Mouse (Mus musculus): ENCODE data around the gene Acot5.
"Not testable (repeated sequence)": the region's sequence is repeated elsewhere in the genome, so short reads cannot be mapped to it uniquely, and the experiment has no call there.

Acot5 gene

DNA sequence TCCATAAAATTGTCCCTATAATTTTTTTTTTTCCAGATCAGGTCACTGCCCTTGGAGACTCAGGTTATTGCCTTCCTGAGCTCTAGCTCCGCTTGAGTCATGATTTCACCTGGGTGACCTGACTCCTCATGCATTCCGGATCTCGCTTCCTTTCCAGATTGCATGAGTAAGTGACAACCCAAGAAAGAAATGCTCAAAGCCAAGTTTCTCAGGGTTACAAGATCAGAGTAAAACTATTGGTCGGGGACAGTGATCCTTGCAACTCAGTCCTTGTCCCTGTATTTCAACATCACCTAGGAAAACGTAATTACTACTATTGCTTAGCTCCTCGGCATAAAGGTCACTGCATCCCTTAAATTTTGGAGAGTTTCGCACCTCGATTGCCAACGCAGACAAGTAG lies at the start of gene Acot5:
Acot5 (plus strand) TSS at position 340 of the 400 bp plus-strand sequence.
- DNase-seq (ENCODE audit: low spot score in 2 of 2), result no peak

- DNase-seq (ENCODE audit: low spot score in 2 of 2), result peak in 1 of 2 experiments; percentile 38
Measured at GRCm38 (mm10) chr12:84020528-84020927, 48.6 kb upstream of the Acot5 start.

DNA sequence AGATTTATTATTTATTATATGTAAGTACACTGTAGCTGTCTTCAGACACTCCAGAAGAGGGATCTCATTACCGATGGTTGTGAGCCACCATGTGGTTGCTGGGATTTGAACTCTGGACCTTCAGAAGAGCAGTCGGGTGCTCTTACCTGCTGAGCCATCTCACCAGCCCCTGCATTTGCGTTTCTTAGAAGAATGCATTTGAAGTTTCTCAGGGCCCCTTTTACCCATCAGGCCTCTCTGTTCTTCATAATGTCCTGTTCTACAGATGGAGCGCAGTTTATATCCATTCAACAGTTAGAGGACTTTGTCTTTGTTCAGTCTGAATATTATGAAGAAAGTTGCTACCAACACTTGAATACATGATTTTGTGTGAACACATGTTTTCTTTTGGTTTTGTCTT lies 46.9 kb upstream of the Acot5 start:
- not testable (repeated sequence) for DNase-seq (ENCODE audit: low spot score in 2 of 2)

- no peak for DNase-seq (ENCODE audit: low spot score in 2 of 2)
Measured at GRCm38 (mm10) chr12:84023052-84023745, 45.9 kb upstream of the Acot5 start.

- DNase-seq (ENCODE audit: low spot score in 2 of 2), result no peak
Measured at GRCm38 (mm10) chr12:84025888-84026287, 43.2 kb upstream of the Acot5 start.

DNA sequence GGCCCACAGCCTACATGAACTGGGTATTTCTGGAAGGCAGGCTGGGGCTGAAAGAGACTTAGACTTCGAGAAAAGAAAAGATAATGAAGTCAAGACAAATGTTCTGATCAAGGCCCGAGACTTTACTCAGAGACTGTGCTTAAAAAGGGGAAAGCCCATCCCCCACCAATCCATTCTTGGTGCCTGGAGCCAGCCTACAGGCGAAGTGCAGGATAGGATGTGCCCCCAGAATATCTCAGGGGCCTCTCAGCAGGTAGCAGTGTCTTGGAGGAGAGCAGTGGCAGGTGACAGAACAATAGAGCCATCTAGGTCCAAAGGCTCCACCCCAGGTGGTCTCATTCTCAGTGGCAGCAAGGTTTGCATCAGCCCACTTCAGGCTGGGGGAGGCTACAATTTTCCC lies 40.8 kb upstream of the Acot5 start:
- DNase-seq (ENCODE audit: low spot score in 2 of 2), result not testable (repeated sequence)

DNA sequence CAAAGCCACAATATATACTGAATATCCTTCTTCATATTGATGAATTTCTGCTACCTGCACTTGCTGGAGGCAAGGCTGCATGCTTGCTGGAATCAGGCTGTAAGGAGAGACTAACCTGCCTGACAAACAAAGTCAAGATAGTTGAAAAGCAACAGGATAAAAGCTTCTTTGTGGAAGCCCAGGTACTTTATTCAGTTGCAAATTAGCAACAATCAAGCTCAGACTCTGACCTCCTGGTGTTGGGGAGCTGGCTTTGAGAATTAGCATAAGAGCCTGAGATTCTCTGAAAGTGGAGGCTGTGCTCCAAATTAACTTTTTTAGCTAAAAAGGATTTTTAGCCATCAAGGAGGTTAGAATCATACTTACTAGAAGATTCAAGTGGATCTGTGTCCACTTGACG lies 40.1 kb upstream of the Acot5 start:
- DNase-seq (ENCODE audit: low spot score in 2 of 2), result not testable (repeated sequence)

GRCm38 (mm10) chr12:84030659-84031332 lies 38.3 kb upstream of the Acot5 start:
- peak; percentile 72 to 84 for DNase-seq (ENCODE audit: low spot score in 2 of 2)

DNA sequence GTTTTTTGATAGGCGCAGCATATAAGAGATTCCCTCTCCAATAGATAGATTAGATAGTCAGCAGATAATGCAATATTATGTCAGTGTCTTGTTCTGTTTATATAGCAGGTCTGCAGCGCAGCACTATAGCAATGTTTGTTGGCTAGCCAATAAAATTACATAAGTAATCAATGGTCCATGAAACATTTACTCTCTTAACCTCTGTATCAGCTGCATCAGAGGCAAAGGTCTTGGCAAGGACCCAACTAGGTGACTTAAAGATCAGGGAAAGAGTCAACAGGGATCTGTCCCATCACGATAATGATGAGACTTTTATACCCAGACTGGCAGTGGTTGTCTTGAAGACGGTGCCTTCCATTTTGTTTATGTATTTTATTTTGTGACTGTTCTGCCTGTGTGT lies 36.3 kb upstream of the Acot5 start:
- no peak for DNase-seq (ENCODE audit: low spot score in 2 of 2)

DNA sequence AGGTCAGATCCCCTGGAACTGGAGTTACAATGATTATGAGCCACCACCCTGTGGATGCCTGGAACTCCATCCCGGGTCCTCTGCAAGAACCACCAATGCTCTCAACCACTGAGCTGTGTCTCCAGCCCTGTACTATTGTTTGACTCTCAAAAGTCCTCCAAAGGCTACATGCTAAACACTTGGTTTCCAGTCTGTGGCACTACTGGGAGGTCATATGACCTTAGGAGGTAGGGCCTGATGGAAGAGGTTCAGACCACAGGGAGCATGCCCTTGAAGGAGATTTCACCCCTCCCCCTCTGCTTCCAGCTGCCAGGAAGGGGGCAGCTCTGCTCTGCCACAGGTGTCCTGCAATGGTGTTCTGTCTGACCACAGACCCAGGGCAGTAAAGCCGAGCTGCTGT lies 35.8 kb upstream of the Acot5 start:
- not testable (repeated sequence) for DNase-seq (ENCODE audit: low spot score in 2 of 2)

GRCm38 (mm10) chr12:84034108-84034507 lies 35.0 kb upstream of the Acot5 start:
- no peak for DNase-seq (ENCODE audit: low spot score in 2 of 2)

- DNase-seq (ENCODE audit: low spot score in 2 of 2), result not testable (repeated sequence)
Measured at GRCm38 (mm10) chr12:84038241-84038640, 30.9 kb upstream of the Acot5 start, which contains the start of gene Acot4. TSS of gene Acot4 (plus strand) at chr12:84038379.

DNA sequence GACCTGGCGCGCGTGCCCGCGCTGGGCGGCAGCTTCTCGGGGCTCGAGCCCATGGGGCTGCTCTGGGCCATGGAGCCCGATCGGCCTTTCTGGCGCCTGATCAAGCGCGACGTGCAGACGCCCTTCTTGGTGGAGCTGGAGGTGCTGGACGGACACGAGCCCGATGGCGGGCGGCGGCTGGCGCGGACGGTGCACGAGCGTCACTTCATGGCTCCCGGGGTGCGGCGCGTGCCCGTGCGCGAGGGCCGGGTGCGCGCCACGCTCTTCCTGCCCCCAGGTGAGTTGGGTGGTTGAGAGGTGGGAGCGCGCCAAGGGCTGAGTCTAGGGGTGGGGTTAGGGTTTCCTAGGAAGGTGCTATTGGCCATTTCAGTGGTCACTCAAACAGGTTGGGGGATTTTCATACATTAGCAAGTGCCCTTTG lies 30.4 kb upstream of the Acot5 start, which contains the start of gene Gm49366:
Gm49366 (plus strand) TSS at position 245 of the 421 bp plus-strand sequence.
- DNase-seq (ENCODE audit: low spot score in 2 of 2), result not testable (repeated sequence)

DNA sequence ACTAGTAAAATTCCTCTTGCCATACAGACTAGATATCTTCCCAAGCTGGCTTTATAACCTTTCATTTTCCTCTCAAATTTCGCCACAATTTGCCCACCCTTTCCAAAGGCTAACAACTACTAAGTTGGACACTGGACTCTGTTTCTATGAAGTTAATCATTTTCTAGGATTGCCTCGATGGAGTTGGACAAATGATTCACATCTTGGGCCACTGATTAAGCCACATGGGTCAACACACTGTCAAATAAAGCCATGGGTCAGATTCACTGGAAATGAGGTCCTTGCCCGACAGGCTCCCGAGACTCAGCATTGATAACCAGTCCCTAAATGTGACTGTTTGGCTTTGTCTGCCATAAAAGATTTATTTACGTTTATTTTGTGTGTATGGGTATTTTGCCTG lies 26.9 kb upstream of the Acot5 start:
- no peak for DNase-seq (ENCODE audit: low spot score in 2 of 2)

GRCm38 (mm10) chr12:84044045-84044444 lies 25.1 kb upstream of the Acot5 start:
- no peak for DNase-seq (ENCODE audit: low spot score in 2 of 2)

DNA sequence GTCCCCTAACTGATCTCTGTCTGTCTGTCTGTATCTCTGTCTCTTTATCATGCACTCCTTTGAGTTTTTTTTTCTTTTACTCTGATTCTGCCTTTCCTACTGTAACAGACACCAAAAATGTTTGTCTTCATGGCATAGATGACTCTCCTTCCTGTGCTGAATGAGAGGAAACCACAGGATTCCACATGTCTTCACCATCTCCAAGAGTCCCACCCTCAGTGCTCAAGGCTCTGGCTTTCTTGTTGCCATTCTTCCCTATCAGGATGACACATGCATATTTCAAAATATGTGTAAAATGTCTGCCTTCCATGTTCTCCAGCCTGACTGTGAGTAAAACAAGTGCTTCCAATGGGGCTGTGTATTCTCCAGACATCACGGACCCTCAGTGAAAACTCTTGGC lies 22.2 kb upstream of the Acot5 start:
- no peak for DNase-seq (ENCODE audit: low spot score in 2 of 2)

GRCm38 (mm10) chr12:84050744-84051143 lies 18.4 kb upstream of the Acot5 start:
- not testable (repeated sequence) for DNase-seq (ENCODE audit: low spot score in 2 of 2)

- DNase-seq (ENCODE audit: low spot score in 2 of 2), result no peak
Measured at GRCm38 (mm10) chr12:84051937-84052474, 17.1 kb upstream of the Acot5 start, which contains the start of gene Acot3. TSS of gene Acot3 (plus strand) at chr12:84052144.

DNA sequence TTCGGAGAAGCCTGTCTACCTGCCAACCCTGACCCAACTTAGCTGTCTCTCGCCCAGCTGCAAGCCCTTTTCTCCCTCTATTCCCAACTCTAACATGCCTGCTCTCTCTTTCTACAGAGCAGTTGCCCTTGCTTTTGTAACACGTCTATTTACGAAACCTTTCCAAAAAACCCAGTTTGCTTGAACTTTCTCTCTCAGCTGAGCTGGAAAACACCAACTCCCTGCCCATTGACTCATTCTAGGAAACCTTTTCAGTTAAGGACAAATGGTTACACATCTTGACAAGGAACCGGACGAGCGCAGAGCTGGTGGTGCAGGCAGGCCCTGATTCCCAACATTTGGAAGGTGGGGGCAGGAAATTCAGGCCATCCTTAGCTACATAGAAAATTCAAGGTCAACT lies 16.5 kb upstream of the Acot5 start:
- no peak for DNase-seq (ENCODE audit: low spot score in 2 of 2)

- no peak for DNase-seq (ENCODE audit: low spot score in 2 of 2)
Measured at GRCm38 (mm10) chr12:84053173-84053572, 16.0 kb upstream of the Acot5 start.

DNA sequence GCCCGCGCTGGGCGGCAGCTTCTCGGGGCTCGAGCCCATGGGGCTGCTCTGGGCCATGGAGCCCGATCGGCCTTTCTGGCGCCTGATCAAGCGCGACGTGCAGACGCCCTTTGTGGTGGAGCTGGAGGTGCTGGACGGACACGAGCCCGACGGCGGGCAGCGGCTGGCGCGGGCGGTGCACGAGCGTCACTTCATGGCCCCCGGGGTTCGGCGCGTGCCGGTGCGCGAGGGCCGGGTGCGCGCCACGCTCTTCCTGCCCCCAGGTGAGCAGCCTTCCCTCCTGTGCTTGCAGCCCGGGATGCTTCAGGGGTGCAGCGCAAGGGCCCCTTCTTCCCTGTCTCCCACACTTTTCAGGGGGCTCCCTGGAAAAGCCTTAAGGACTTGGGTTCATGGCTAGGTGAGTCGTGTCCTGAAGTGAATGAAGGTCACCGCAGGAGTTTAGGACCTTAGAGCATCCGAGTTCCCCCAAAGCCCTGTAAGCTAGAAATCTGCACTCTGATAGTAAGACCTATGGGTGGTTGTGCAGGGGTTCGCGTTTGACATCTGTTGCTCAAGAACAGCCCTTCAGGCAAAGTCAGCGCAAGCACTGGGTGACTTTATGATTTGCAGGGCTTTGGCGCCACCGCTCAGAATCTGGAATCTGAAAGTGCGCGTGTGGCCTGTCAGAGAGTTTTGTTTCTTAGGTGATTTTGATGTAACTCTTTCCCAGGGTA lies 15.3 kb upstream of the Acot5 start:
- DNase-seq (ENCODE audit: low spot score in 2 of 2), result no peak

DNA sequence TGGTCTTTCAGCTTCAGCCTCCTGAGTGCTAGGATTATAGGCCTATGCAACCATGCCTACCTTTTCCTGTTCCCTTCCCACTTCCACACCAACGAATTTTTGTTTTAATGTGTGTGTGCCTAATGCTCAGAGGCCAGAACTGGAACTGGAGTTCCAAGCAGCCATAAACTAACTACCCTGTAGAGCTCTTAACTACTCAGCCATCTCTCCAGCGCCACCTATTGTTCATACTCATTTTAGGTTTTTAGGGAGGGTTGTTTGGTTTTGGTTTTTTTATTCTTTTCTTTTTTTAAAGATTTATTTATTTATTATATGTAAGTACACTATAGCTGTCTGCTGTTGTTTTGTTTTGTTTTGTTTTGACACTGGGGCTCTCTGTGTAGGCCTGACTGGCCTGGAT lies 8.2 kb upstream of the Acot5 start:
- DNase-seq (ENCODE audit: low spot score in 2 of 2), result no peak
